Mouse (Mus musculus): ENCODE measurements around the gene Klhl23.

Klhl23 gene

DNA sequence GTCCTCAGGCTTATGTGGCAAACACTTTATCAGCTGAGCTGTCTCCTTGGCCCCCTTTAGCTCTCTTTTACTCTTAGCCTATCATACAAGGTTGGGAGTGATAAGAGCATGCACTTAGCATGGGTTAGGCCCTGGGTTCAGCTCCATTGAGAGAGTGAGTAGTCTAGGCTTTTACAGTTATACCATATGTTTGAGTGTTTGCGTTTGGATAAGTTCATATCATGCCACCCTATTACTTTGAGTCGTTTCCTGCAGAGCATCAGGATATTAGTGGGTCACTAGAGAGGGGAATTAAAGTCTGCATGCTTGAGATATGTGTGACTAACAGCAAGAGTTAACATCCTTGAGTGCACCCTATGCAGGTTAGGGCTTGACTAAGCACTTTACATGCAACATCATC is 7.9 kb downstream of the Klhl23 start:
- no peak for DNase-seq (ENCODE audit: low read depth, low spot score)

- no peak for DNase-seq (ENCODE audit: low read depth, low spot score)
Measured at GRCm38 (mm10) chr2:69830116-69830515, 8.4 kb downstream of the Klhl23 start.

- no peak for DNase-seq (ENCODE audit: low read depth, low spot score)
Measured at GRCm38 (mm10) chr2:69837244-69837967, 15.7 kb downstream of the Klhl23 start.

- DNase-seq (ENCODE audit: low read depth, low spot score), result no peak
Measured at GRCm38 (mm10) chr2:69837996-69838395, 16.3 kb downstream of the Klhl23 start.

DNA sequence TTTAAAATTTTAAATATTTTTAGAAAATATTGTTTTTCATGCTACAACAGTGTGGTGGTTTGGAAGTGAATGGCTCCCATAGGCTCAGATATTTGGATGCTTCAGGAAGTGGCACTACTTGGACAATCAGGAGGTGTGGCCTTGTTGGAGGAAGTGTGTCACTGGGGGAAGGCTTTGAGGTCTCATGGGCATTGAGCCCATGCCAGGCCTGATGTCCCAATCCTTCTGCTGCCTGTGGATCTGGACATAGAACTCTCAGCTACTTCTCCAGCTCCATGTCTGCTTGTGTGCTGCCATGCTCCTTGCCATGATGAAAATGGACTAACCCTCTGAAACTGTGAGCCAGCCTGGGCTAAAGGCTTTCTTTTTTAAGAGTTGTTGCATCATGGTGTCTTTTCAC is 17.0 kb downstream of the Klhl23 start:
- no peak for DNase-seq (ENCODE audit: low read depth, low spot score)

- DNase-seq (ENCODE audit: low read depth, low spot score), result no peak
Measured at GRCm38 (mm10) chr2:69840261-69840660, 18.5 kb downstream of the Klhl23 start.

GRCm38 (mm10) chr2:69849215-69849614 is 27.5 kb downstream of the Klhl23 start:
- DNase-seq (ENCODE audit: low read depth, low spot score), result no peak

GRCm38 (mm10) chr2:69851427-69852058 is 29.8 kb downstream of the Klhl23 start:
- no peak for DNase-seq (ENCODE audit: low read depth, low spot score)

- DNase-seq (ENCODE audit: low read depth, low spot score), result no peak
Measured at GRCm38 (mm10) chr2:69856392-69856791, 34.6 kb downstream of the Klhl23 start.

- DNase-seq (ENCODE audit: low read depth, low spot score), result peak; percentile 9
Measured at GRCm38 (mm10) chr2:69857882-69858281, 36.1 kb downstream of the Klhl23 start.

DNA sequence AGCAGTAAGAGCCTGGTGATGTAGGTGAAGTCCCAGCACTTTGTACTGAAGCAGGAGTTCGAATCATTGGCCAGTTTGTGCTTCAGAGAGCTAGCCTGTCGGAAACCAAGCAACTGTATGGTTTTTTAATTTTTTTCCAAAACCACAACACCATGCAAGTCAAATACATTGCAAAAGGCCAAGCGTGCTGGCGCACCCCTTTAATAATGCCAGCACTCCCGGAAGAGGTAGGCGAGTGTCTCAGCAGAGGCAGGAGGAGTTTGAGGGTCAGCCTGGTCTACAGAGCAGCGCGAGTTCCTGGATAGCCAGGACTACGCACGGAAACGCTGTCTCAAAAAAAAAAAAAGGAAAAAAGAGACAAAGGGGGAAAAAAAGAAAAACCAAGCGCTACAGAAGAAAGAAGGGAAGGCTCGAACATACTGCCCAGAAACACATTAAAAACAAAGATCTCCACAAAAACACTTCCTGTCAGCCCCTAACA is 39.3 kb downstream of the Klhl23 start:
- DNase-seq (ENCODE audit: low read depth, low spot score), result no peak

GRCm38 (mm10) chr2:69861485-69862091 is 39.8 kb downstream of the Klhl23 start, which contains the start of gene Ssb:
Ssb (plus strand) TSS chr2:69861562.
- DNase-seq (ENCODE audit: low read depth, low spot score), result peak; percentile 84

GRCm38 (mm10) chr2:69862117-69862657 is 40.4 kb downstream of the Klhl23 start:
- no peak for DNase-seq (ENCODE audit: low read depth, low spot score)

DNA sequence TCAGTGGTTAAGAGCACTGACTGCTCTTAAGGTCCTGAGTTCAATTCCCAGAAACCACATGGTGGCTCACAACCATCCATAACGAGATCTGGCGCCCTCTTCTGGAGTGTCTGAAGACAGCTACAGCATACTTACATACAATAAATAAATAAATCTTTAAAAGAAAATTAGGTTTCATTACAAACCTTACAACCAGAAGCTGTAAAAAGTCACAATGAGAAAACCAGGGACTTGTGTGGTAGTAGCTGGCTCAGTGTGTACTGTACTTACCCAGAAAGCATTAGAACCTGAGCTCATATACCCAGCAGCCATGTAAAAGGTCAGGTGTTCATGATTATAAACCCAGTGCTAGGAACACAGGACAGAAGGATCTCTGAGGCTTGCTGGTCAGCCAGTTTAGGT is 62.2 kb downstream of the Klhl23 start:
- no peak for DNase-seq (ENCODE audit: low read depth, low spot score)

GRCm38 (mm10) chr2:69884581-69884980 is 62.8 kb downstream of the Klhl23 start:
- DNase-seq (ENCODE audit: low read depth, low spot score), result no peak

DNA sequence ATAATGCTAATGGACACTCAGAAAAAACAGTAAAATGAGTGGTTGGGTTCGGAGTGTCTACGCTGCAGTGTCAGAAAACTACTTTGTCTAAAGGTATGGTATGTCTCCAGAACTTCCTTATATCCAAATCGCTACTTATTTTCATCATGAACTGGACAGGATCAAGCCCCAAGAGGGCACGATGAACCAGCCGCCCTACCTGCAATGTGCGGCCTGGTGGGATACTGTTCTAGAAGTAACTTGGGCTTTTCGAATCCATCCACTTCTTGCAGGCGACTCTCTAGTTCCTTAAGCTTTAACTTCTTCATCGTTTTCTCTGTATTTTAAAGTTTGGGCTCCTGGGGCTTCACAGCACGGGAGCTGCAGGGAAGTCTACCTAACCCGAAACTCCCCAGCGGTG is 63.3 kb downstream of the Klhl23 start:
- DNase-seq (ENCODE audit: low read depth, low spot score), result no peak

DNA sequence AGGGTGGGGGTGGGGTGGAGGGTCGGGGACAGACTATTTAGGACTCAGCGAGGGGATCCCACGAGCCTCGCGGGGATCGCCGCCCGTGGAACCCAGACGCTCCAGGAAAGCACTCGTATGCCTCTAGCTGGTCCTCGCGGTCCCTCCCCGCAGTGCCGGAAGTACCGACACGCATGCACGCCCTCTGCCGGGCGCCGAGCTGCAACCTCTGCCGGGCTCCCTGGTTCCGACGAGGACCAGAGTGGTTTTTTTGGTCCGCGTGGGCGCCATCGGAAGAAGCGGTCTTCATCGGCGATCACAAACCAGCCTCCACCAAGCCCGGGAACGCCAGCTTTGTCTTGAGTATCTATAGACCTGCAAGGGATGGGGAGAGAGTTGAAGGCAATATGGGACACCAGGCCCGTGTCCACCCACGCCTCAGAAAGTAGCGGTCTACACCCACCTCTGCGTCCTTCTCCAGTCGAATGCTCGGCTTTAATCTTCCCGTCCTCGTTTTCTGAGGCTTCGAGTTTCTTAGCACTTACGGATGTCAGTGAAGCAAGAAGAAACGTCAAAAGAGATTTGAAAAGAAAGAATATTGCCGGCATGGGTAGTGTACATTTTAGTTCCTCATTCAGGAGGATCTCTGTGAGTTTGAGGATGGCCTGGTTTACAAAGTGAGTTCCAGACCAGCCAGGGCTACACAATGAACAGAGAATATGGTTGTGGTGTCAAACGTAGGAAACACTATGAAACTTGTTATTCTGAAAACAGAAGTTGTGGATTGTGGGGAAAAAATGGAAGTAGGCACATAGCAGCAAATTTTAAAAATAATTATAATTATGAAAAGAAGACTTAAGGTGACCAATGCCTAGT is 63.9 kb downstream of the Klhl23 start, which contains the start of gene Mettl5:
Gene Mettl5, minus strand, starts transcription at position 165 of the 855 bp plus-strand sequence.
- peak; percentile 71 for DNase-seq (ENCODE audit: low read depth, low spot score)

Data from retina, postnatal 7 days (tissue).